Mouse (Mus musculus) small intestine, adult 2 months (tissue): Measurements from ENCODE around the gene Tuba8. TPM values are rescaled to one million over a fixed set of nuclear protein-coding genes. Genes with fewer than 3 reads are reported as not detected.

Experiments used
- H3K27ac ChIP-seq: fragments of 200-500 bp; 2 replicates; pipeline ENCODE4 v1.5.1; 2012; ENCODE audit warnings: low read depth, low read length, control low read depth, inconsistent platforms; ENCODE audit not compliant: insufficient read depth
- H3K27me3 ChIP-seq: fragments of 200-500 bp; 2 replicates; pipeline ENCODE4 v1.6.1; 2012; ENCODE audit warnings: mild to moderate bottlenecking, moderate library complexity, low read length, inconsistent platforms; ENCODE audit not compliant: control insufficient read depth, insufficient read depth
- H3K36me3 ChIP-seq: fragments of 200-500 bp; 2 replicates; pipeline ENCODE4 v1.6.1; 2012; ENCODE audit warnings: mild to moderate bottlenecking, low read length, control low read depth, inconsistent platforms; ENCODE audit not compliant: control insufficient read depth, insufficient read depth
- H3K4me1 ChIP-seq: fragments of 200-500 bp; 2 replicates; pipeline ENCODE4 v1.6.1; 2012; ENCODE audit warnings: low read length, inconsistent platforms, mixed read lengths; ENCODE audit not compliant: control insufficient read depth, insufficient read depth, insufficient read length
- H3K4me3 ChIP-seq: fragments of 200-500 bp; 2 replicates; pipeline ENCODE4 v1.5.1; 2012; ENCODE audit warnings: low read depth, mild to moderate bottlenecking, control low read depth, inconsistent platforms, low read length, moderate library complexity
- CTCF ChIP-seq: fragments of 200-500 bp; IDR thresholded peaks from 2 replicates; pipeline ENCODE4 v1.5.1; 2012; ENCODE audit warnings: low read depth, mild to moderate bottlenecking, control low read depth, inconsistent platforms, low read length, moderate library complexity, mixed read lengths; ENCODE audit not compliant: insufficient replicate concordance, insufficient read length; ENCODE audit errors: extremely low read depth
- POLR2A ChIP-seq: fragments of 200-500 bp; IDR thresholded peaks from 2 replicates; pipeline ENCODE4 v1.6.1; 2012; ENCODE audit warnings: low read depth, mild to moderate bottlenecking, control low read depth, inconsistent platforms, low read length, moderate library complexity
- WGBS: fragments of 180-500 bp; shearing (Covaris S2); methylation state at CpG from one replicate; pipeline ENCODE4 v1.1.7; 2018; 5-methylcytosine and 5-hydroxymethylcytosine counted together
- polyA plus RNA-seq: library from polyadenylated mRNA; depleted of rRNA; stranded (reverse); fragments of >200 nt; gene quantifications from 2 replicates; pipeline ENCODE4 v1.2.3, GENCODE M21; 2012

The Tuba8 gene
- polyA plus RNA-seq, 1 experiment: 0.25 TPM

GRCm38 (mm10) chr6:121184198-121185140, 26.0 kb upstream of the Tuba8 start:
- H3K36me3 ChIP-seq: peaks cover 18% of the 10 kb centered on the region
- H3K4me1 ChIP-seq: peaks cover 13% of the 10 kb centered on the region; the same call in 1 of the 2 replicates
- H3K27me3 ChIP-seq: no peaks in the 10 kb centered on the region
- WGBS: under 1% methylated on average over 35 of the region's 35 CpGs
- H3K4me3 ChIP-seq: peak overlapping the region; percentile 90
- TF ChIP-seq CTCF (peak; percentile 56; the same call in 1 of the 2 replicates), POLR2A (no peak)
- peak overlapping the region; percentile 82 for H3K27ac ChIP-seq

DNA sequence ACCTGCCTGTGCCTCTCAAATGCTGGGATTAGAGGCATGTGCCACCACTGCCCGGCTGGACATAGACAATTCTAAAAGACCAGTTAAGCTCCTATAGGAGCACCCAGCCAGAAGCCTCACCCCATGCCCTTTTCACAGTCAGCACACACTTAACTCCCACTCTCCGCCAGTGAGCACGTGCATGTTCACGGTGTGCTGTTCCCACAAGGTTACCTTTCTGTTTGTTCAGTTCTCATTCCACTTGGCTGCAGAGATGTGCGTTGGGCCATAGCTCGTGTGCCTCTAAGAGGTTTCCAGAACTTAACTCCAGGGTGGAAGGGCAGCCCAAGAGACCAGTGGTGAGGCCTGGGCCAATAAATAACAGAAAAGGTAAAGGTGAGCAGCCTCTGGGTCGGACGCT, 25.3 kb upstream of the Tuba8 start:
- peaks cover 25% of the 10 kb centered on the region for H3K36me3 ChIP-seq
- peak overlapping the region; percentile 25 for H3K4me3 ChIP-seq
- H3K27ac ChIP-seq: no peak overlapping the region
- peaks cover 13% of the 10 kb centered on the region; the same call in 1 of the 2 replicates for H3K4me1 ChIP-seq
- H3K27me3 ChIP-seq: no peaks in the 10 kb centered on the region
- WGBS: 55% methylated on average over 8 of the region's 8 CpGs
- no peak for TF ChIP-seq POLR2A
- no peak for TF ChIP-seq CTCF

DNA sequence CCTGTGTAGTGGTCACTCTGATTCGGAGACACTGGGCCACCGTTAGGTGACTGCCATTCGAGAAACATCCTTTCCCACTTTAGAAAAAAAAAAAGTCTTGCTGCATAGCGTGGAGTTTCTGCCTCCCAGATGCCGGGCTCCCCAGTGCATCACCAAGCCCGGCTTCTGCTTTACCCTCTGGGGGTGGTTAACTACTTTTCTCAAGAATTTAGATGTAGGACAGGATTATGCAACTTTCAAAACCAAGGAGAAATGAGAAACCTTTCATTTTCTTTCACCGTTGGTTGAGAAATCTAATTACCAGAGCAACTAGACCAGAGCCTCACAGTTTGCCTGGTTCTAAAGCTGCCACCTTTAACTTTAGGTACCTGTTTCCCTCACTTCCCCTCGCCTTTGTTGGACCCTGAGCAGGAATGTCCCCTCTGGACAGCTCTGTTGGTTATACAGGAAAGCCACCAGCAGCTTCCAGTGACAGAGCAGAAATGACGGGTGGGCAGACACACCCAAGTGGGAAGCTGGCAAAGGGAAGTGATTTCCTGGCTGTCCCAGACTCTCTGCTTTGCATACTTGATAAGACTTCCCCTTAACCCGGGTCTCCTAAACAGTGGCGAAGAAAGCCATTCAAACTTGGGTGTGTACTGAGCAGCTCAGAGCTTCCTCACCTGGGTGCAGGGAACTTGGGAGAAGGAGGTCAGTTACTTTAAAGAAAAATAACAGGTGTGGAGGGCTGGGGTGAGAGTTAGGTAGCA, 19.1 kb upstream of the Tuba8 start:
- WGBS: 69% methylated on average over 11 of the region's 11 CpGs
- Histone ChIP-seq H3K4me3 (no peak overlapping the region), H3K36me3 (peaks cover 44% of the 10 kb centered on the region), H3K4me1 (peaks cover 19% of the 10 kb centered on the region; the same call in 1 of the 2 replicates), H3K27me3 (no peaks in the 10 kb centered on the region), H3K27ac (peak overlapping the region; percentile 39)
- TF ChIP-seq POLR2A (no peak), CTCF (no peak)

- 82% methylated on average over 13 of the region's 13 CpGs for WGBS
- TF ChIP-seq POLR2A: no peak
- no peaks in the 10 kb centered on the region for H3K27me3 ChIP-seq
- H3K4me1 ChIP-seq: peaks cover 34% of the 10 kb centered on the region; the same call in 1 of the 2 replicates
- H3K4me3 ChIP-seq: no peak overlapping the region
- peak overlapping the region; percentile 33; the same call in 1 of the 2 replicates for H3K27ac ChIP-seq
- H3K36me3 ChIP-seq: peaks cover 30% of the 10 kb centered on the region
These were observed 16.2 kb upstream of the Tuba8 start for GRCm38 (mm10) chr6:121194061-121194955.

- Histone ChIP-seq H3K27me3 (no peaks in the 10 kb centered on the region), H3K4me1 (peaks cover 34% of the 10 kb centered on the region; the same call in 1 of the 2 replicates), H3K27ac (no peak overlapping the region), H3K4me3 (no peak overlapping the region), H3K36me3 (peaks cover 25% of the 10 kb centered on the region)
- TF ChIP-seq POLR2A: no peak
- no peak for TF ChIP-seq CTCF
- WGBS: 81% methylated on average over 14 of the region's 14 CpGs
These were observed 15.4 kb upstream of the Tuba8 start for GRCm38 (mm10) chr6:121194956-121195731.

GRCm38 (mm10) chr6:121197807-121198365, 12.6 kb upstream of the Tuba8 start:
- no peaks in the 10 kb centered on the region for H3K27me3 ChIP-seq
- no peak overlapping the region for H3K4me3 ChIP-seq
- 44% methylated on average over 9 of the region's 9 CpGs for WGBS
- H3K4me1 ChIP-seq: peaks cover 25% of the 10 kb centered on the region; the same call in 1 of the 2 replicates
- no peak overlapping the region for H3K27ac ChIP-seq
- H3K36me3 ChIP-seq: peaks cover 16% of the 10 kb centered on the region
- TF ChIP-seq CTCF (no peak), POLR2A (no peak)
